Mouse (Mus musculus): Measurements from ENCODE around the gene Pabpn1l. TPM values are rescaled to one million over a fixed set of nuclear protein-coding genes. Genes with fewer than 3 reads are reported as not detected.

Pabpn1l gene
- polyA plus RNA-seq, 1 experiment from 2014 or later = not detected

Small RNA genes lying within 50 kb of the gene (microRNA-seq; reads per million reads assigned to microRNA genes)
- gene Mir6396 = not detected

Other genes with a start within 250 kb of the Pabpn1l start
- gene Zc3h18, start 246.1 kb downstream of the Pabpn1l start, polyA plus RNA-seq (2015; fragmentation: Nextera tagmentation; extraction: Ambion mirVana) = 38.9 and 41.3 TPM in 2 replicates
- 0.26 TPM in 1 of 2 replicates, not detected in the other for gene Il17c, start 200.7 kb downstream of the Pabpn1l start, polyA plus RNA-seq (2015; fragmentation: Nextera tagmentation; extraction: Ambion mirVana)
- gene Cyba, start 189.8 kb downstream of the Pabpn1l start, polyA plus RNA-seq (2015; fragmentation: Nextera tagmentation; extraction: Ambion mirVana) = 33.6 and 35.1 TPM in 2 replicates
- 62.3 and 68.3 TPM in 2 replicates for gene Mvd, start 179.3 kb downstream of the Pabpn1l start, polyA plus RNA-seq (2015; fragmentation: Nextera tagmentation; extraction: Ambion mirVana)
- not detected in 2 replicates for gene Snai3, start 162.0 kb downstream of the Pabpn1l start, polyA plus RNA-seq (2015; fragmentation: Nextera tagmentation; extraction: Ambion mirVana)
- 34.3 and 41.5 TPM in 2 replicates for gene Rnf166, start 146.7 kb downstream of the Pabpn1l start, polyA plus RNA-seq (2015; fragmentation: Nextera tagmentation; extraction: Ambion mirVana)
- gene Ctu2, start 146.6 kb downstream of the Pabpn1l start, polyA plus RNA-seq (2015; fragmentation: Nextera tagmentation; extraction: Ambion mirVana) = 80.0 and 80.4 TPM in 2 replicates
- gene Piezo1, start 71.4 kb downstream of the Pabpn1l start, polyA plus RNA-seq (2015; fragmentation: Nextera tagmentation; extraction: Ambion mirVana) = 2.7 and 3.3 TPM in 2 replicates
- gene Cdt1, start 54.7 kb downstream of the Pabpn1l start, polyA plus RNA-seq (2015; fragmentation: Nextera tagmentation; extraction: Ambion mirVana) = 7.0 and 8.2 TPM in 2 replicates
- 166 and 173 TPM in 2 replicates for gene Aprt, start 45.8 kb downstream of the Pabpn1l start, polyA plus RNA-seq (2015; fragmentation: Nextera tagmentation; extraction: Ambion mirVana)
- 7.2 and 9.0 TPM in 2 replicates for gene Galns, start 11.3 kb downstream of the Pabpn1l start, polyA plus RNA-seq (2015; fragmentation: Nextera tagmentation; extraction: Ambion mirVana)
- gene Trappc2l, start 11.1 kb downstream of the Pabpn1l start, polyA plus RNA-seq (2015; fragmentation: Nextera tagmentation; extraction: Ambion mirVana) = 120 and 126 TPM in 2 replicates
- gene Cbfa2t3, start 76.4 kb upstream of the Pabpn1l start, polyA plus RNA-seq (2015; fragmentation: Nextera tagmentation; extraction: Ambion mirVana) = 20.2 and 21.4 TPM in 2 replicates
- 16.4 and 18.3 TPM in 2 replicates for gene Acsf3, start 152.7 kb upstream of the Pabpn1l start, polyA plus RNA-seq (2015; fragmentation: Nextera tagmentation; extraction: Ambion mirVana)
- gene Cdh15, start 225.2 kb upstream of the Pabpn1l start, polyA plus RNA-seq (2015; fragmentation: Nextera tagmentation; extraction: Ambion mirVana) = 2.0 and 2.1 TPM in 2 replicates